Mouse (Mus musculus): Measurements from ENCODE around the gene Kynu. TPM values are rescaled to one million over a fixed set of nuclear protein-coding genes. Genes with fewer than 3 reads are reported as not detected.

Gene Kynu
- not detected for total RNA-seq (2021)
- long read RNA-seq, experiment 1: 0 reads
- long read RNA-seq, experiment 2: 0 reads

- DNase-seq: no peak
- no peak for TF ChIP-seq CTCF (IDR thresholded peaks at IDR 0.05)
- intact Hi-C loops (cut with DNase I): no loop called here
- H3K4me3 ChIP-seq: no peak within 1 kb of the TSS
- no peak within 1 kb of the TSS for H3K27ac ChIP-seq
Measured at GRCm38 (mm10) chr2:43555062-43555888, at the start of gene Kynu. Gene Kynu (plus strand): TSS chr2:43555329.

GRCm38 (mm10) chr2:43506182-43506581 is 48.9 kb upstream of the Kynu start:
- intact Hi-C loops (cut with DNase I): no loop called here
- H3K27ac ChIP-seq: no peak overlapping the region
- no peak for TF ChIP-seq CTCF (IDR thresholded peaks at IDR 0.05)
- H3K4me3 ChIP-seq: no peak overlapping the region
- DNase-seq: no peak

DNA sequence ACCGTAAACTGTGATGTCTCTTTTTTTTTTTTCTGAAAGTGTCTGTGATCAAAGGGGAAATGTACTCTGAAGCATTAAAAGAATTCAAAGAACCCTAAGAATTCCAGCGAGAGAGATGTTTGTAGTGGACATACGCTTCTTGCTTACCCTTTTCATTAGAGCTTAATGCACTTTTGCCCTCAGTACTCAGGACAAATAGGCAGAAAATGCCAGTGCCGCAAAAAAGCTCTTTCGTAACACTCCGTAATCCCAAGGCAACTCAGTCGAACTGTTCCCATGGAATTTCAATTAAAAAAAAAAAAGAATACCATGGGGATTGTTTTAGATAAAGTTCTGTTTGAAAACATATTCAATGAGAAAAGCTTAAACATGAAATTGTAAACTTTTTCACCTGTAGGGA is 41.3 kb upstream of the Kynu start:
- Histone ChIP-seq H3K27ac (no peak overlapping the region), H3K4me3 (no peak overlapping the region)
- DNase-seq: no peak
- intact Hi-C loops (cut with DNase I): no loop called here
- no peak for TF ChIP-seq CTCF (IDR thresholded peaks at IDR 0.05)

GRCm38 (mm10) chr2:43534417-43534816 is 20.7 kb upstream of the Kynu start:
- Histone ChIP-seq H3K27ac (no peak overlapping the region), H3K4me3 (no peak overlapping the region)
- DNase-seq: no peak
- intact Hi-C loops (cut with DNase I): no loop called here
- TF ChIP-seq CTCF (IDR thresholded peaks at IDR 0.05): no peak

- Histone ChIP-seq H3K4me3 (no peak overlapping the region), H3K27ac (no peak overlapping the region)
- DNase-seq: no peak
- TF ChIP-seq CTCF (IDR thresholded peaks at IDR 0.05): no peak
- intact Hi-C loops (cut with DNase I): no loop called here
Measured at GRCm38 (mm10) chr2:43542615-43543014, 12.5 kb upstream of the Kynu start.

DNA sequence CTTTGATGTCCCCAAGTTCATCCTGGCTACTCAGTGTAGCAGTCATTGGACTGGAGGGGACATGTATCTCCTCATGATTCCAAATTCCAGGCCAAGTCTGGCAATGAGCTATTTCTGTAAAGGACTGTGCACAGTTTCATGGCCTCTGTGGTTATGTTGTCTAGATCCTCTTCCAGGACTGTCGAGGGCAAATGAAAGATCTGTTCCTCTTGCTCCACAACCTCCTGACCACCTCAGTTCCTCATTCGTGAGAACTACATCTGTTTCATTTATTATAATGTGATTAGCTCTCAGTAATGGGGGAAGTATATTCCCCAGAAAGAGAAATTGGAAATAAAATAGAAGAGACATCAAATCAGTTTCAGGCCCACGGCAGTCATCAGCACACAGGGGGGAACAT is 9.5 kb upstream of the Kynu start:
- intact Hi-C loops (cut with DNase I): no loop called here
- TF ChIP-seq CTCF (IDR thresholded peaks at IDR 0.05): no peak
- Histone ChIP-seq H3K27ac (no peak overlapping the region), H3K4me3 (no peak overlapping the region)
- DNase-seq: no peak

DNA sequence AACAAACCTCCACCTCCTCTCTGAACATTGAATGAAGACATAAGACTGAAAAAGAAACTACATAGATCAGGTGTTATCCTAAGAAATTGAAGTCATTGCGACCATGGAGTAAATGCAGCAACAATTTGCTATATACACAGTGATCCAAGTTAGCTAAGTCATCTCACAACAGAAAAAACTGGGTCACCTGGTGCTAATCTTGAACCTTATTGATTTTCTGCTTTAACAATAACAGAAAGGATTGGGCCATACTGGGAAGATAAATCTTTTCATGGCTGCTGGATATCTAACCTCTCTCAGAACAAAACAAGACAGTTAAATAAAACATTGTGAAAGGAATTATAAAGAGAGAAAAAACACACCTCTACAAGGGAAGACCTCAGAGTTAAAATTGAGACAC is 8.7 kb upstream of the Kynu start:
- Histone ChIP-seq H3K4me3 (no peak overlapping the region), H3K27ac (no peak overlapping the region)
- intact Hi-C loops (cut with DNase I): no loop called here
- no peak for TF ChIP-seq CTCF (IDR thresholded peaks at IDR 0.05)
- no peak for DNase-seq

DNA sequence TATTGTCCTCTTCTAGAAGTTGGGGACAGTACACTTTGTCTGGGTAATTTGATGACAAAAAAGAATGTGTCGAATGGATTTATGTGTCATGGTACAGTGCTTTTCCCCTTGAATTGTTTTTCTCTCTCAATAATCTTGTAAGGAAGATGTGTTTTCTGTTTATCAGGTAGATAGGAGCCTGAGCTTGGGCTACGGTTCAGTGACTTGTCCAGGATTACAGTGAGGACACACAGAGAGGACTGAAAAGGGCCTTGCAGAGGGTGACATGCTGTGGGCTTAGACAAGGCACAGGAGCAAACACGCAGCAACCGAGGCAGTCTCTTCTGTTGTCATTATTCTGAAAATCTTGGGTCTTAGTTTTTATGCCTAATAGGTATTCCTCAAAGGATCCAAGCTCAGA is 913 bp upstream of the Kynu start:
- no peak for DNase-seq
- H3K27ac ChIP-seq: no peak overlapping the region
- H3K4me3 ChIP-seq: no peak overlapping the region
- intact Hi-C loops (cut with DNase I): no loop called here
- no peak for TF ChIP-seq CTCF (IDR thresholded peaks at IDR 0.05)

- no peak for DNase-seq
- Histone ChIP-seq H3K27ac (no peak overlapping the region), H3K4me3 (no peak overlapping the region)
- no peak for TF ChIP-seq CTCF (IDR thresholded peaks at IDR 0.05)
- intact Hi-C loops (cut with DNase I): no loop called here
Measured at GRCm38 (mm10) chr2:43555889-43556285, 758 bp downstream of the Kynu start.

DNA sequence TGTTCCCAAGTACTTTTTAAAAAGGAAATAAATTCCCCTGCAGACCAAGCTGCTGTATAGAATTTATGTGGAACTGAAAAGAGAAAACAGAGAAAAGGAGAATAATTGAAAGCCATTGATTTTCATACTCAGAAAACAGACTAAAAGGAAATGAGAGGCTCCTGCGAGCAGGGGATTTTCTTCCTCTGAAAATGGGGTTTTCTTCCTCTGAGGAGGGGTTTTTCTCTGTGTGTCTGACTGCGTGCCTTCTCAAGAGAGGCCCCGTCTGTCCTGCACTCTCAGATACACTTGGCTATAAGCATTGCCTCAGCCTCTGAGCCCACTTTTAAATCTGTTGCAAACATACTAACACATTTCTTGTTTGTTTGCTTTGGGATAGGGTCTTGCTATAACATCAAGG is 1.9 kb downstream of the Kynu start:
- Histone ChIP-seq H3K4me3 (no peak overlapping the region), H3K27ac (no peak overlapping the region)
- no peak for TF ChIP-seq CTCF (IDR thresholded peaks at IDR 0.05)
- DNase-seq: no peak
- intact Hi-C loops (cut with DNase I): no loop called here

GRCm38 (mm10) chr2:43561209-43561608 is 6.1 kb downstream of the Kynu start:
- TF ChIP-seq CTCF (IDR thresholded peaks at IDR 0.05): no peak
- no peak overlapping the region for H3K27ac ChIP-seq
- H3K4me3 ChIP-seq: no peak overlapping the region
- DNase-seq: no peak
- intact Hi-C loops (cut with DNase I): no loop called here

- H3K4me3 ChIP-seq: no peak overlapping the region
- no peak overlapping the region for H3K27ac ChIP-seq
- intact Hi-C loops (cut with DNase I): no loop called here
- no peak for DNase-seq
- no peak for TF ChIP-seq CTCF (IDR thresholded peaks at IDR 0.05)
Measured at GRCm38 (mm10) chr2:43562779-43563178, 7.7 kb downstream of the Kynu start.

- no peak for TF ChIP-seq CTCF (IDR thresholded peaks at IDR 0.05)
- Histone ChIP-seq H3K4me3 (no peak overlapping the region), H3K27ac (no peak overlapping the region)
- intact Hi-C loops (cut with DNase I): no loop called here
- DNase-seq: no peak
Measured at GRCm38 (mm10) chr2:43568406-43568805, 13.3 kb downstream of the Kynu start.

DNA sequence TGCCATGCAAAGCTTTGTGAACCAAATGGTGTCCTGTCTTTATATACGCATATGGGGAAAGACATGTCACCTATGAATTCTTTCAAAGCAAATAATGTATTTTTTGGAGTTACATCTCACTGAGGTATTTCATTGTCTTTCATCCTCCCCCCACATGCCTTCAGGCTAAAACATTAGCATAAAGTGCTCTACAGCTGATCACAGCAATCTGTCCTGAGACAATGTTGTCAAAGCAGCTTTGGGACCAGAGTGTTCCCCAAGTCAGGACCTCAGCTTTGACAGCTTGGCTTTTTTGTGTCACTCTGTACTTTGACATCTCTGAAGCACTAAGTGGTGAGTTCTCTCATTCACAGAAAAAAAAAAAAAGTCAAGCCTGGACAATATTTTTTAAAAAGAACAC is 18.4 kb downstream of the Kynu start:
- intact Hi-C loops (cut with DNase I): no loop called here
- DNase-seq: no peak
- TF ChIP-seq CTCF (IDR thresholded peaks at IDR 0.05): no peak

More for the DNA sequence above, 18.4 kb downstream of the Kynu start:
- H3K27ac ChIP-seq: no peak overlapping the region
- no peak overlapping the region for H3K4me3 ChIP-seq

All from gastrocnemius, adult 2 months (tissue).